Mouse (Mus musculus) layer of hippocampus, adult 9-10 months (tissue): ENCODE measurements around the gene Gp1bb.

Experiments used
- DNase-seq: peaks from one replicate; pipeline ENCODE4 v3.0.0; 2022; ENCODE audit warnings: low spot score

Gp1bb gene

DNA sequence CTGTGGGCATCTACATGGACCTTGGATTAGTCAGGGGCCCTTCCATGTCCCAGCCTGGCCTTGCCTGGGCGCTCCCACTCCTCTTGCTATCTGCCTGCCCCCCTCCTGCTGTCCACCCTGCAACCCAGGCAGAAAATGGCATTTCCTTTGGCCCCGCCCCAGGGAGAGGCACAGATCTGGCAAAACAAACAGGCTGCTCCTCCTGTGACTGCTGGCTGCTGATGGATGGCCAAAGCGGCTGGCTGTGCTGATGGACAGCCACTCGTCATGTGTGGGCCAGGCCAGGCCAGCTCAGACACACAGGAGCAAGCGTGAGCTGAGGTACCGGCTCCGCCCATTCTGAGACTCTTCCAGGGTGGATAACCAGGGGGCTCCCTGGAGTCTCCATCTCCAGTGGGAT is 20.8 kb downstream of the Gp1bb start:
- DNase-seq, result no peak

DNA sequence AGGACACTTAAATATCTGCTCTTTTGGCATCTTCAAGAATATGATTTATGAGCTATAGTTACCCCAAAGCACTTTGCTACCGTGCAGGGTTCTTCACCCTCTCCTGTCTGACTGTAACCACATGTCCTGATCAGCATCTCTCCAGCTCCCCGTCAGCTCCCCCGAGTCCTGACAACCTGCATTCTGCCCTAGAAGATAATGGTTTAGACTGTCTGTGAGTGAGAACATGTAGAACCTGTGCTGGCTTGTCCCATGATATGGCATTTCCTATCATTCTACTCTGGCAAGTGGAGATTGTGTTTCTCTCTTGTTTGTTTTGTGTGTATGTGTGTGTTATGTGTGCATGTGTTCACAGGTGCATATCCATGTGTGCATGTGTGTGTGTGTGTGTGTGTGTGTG is 24.2 kb downstream of the Gp1bb start:
- DNase-seq, result no peak

DNA sequence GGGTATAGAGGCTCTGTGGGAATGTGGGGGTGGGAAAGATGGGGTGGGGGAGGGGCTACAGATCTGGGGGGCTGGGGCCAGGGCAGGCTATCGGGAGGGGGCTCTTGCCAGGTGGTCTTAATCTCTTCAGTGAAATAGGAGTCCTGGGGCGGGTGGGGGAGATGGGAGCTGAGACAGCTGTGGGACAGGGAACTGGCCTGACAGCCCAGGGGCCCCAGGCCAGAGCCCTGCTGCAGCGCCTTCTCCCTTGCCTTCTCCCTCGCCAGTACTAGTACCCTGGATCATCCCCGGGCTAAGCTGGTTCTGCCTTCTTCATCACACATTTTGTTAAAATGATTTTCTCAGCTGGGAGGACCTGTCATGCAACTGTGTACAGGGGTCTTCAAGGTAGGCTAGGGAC is 25.9 kb downstream of the Gp1bb start:
- no peak for DNase-seq

DNA sequence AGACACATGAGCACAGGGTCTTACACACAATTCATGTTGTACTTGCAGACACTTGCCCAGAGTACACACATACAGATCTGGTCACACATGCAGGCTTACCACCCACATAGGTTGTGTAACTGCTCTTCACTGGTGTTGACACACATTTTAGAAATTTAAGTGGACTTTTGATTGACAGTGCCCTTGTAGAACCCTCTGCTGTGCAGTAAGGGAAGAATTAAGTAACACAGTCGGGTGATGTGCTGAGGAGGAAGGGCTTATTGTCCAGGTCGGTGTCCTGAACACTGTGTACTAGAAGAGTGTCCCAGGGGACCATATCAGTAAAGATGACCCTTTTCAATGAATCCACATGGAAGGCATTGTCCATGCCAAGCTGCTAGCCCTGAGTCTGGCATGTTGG is 28.3 kb downstream of the Gp1bb start:
- DNase-seq, result no peak

DNA sequence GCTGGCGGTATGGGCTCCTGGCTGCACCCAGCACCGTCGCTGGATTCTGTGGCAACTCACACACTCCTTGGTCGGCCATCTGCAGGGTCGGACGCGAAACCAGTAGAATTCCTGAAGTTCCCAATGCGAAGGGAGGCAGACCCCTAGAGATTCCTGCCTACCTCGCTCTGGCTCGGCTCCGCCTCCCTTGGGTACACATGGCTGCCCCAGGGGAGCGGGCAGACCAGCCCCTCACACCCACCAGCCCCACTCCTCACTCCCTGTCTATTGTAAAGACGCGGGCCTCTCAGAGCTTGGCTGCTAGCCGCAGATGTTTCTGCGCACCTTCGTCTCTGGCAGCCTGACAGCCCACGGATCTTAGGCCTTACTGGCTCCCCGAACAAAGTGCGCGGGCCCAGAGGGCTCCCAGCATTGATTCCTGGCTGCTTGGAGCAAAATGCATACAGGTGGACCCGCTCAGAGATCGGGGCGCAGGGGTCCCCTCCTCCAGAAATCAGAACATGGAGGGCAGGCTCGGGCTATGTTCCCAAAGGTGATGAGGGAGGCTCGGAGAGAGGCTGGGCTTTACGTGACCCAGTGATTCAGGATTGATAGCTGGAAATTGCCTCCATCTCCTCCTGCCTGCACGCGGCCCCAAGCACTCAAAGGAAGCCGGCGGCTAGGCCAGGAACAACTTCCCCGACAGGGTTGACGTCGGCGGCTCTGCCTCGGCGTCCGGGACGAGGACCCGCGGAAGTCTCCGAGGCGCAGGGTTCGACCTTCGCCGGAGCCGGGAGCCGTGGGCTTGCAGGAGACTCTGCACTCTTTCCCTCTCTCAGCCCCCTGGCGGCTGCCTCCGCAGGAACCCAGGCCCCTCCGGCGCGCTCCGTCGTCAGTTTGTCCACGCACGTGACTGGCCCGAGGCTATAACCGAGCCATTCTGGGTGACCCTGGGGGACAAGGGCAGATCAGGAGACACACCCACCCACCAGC is 30.9 kb downstream of the Gp1bb start:
- no peak for DNase-seq

DNA sequence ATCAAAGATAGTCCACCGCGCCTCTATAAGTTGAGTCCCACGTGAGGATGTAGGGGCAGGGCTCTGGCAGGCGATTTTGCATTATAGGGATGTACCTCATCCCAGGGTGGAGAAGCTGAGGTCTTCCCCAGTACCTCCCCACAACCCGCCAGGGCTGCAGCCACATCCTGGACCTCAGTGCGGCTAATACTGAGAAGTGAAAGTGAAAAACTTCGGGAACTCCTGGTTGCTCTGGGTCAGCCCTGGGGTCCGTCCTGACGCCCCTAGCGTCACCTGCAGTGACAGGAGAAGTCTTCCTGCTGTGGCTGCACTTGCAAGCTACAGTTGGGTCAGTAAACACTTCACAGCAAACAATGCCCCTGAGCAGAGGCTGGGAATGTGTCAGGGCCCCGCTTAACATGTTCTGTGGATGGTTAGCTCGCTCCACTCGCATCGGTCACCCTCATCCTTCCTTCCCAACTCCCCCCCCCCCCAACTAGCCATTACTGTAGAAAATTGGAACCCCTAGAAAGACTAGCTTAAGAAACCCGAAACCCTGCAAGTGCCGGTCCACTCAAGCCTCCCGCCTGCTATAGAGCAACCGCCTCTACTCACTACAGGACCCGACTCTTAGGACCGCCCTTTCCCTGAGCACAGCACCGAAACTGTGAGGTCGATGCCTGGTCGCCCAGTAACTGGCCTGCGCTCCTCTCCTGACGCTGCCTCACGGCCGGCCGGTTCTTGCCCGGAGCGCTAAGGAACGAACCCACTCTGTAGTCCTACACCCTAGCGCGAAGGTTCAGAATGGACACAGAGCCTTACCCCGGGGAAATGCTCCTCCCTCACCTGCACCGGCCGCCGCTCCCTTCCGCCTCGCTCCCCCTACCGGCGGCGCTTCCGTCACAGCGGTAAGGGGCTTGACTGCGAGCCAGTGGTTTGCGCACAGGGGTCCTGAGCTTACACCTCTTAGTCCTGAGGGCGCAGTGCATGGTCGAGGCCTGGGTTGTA is 32.1 kb downstream of the Gp1bb start, which contains the start of gene Tbx1:
TSS of gene Tbx1 (minus strand) at position 868 of the 987 bp plus-strand sequence.
- DNase-seq, result no peak

DNA sequence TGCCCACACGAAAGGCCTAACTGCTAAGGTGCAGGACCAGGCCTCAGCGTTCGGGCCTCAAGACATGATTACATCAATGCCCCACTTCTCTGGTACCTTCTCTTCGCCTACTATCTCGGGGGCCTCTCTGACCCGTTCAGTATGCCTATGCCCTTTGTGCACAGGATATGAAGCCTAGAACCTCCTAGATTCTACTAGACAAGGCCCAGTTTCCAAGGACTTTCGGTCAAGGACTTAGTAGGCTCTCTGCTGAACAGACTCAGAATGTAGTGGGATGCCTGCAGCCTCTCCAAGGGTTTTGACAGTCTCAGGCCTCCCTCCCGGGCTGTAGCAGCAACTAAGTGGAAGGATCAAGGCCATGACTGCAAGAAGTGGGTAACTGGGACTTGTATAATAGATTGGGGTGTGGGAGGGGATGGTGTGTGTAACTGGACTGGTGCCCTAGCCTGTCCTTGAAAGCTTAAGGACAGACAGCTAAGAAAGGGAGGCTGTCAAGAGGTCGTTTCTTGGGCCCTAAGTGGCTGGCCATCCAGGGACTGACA is 33.1 kb downstream of the Gp1bb start:
- no peak for DNase-seq

DNA sequence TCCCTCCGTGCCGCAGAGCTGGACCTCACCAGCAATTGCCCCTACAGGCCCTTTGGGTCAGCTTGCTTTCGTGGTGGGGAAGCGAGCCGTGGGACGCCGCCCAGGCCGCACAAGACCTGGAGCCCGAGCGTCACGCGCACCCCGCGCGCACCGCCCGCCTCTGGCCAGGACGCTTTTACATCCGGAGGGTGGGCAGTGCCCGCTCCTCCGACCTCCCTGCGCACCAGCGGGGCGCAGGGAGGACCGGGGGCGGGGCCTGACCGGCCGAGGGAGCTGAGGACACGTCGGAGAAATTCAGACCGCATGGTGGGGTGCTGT is 33.5 kb downstream of the Gp1bb start:
- DNase-seq, result no peak

DNA sequence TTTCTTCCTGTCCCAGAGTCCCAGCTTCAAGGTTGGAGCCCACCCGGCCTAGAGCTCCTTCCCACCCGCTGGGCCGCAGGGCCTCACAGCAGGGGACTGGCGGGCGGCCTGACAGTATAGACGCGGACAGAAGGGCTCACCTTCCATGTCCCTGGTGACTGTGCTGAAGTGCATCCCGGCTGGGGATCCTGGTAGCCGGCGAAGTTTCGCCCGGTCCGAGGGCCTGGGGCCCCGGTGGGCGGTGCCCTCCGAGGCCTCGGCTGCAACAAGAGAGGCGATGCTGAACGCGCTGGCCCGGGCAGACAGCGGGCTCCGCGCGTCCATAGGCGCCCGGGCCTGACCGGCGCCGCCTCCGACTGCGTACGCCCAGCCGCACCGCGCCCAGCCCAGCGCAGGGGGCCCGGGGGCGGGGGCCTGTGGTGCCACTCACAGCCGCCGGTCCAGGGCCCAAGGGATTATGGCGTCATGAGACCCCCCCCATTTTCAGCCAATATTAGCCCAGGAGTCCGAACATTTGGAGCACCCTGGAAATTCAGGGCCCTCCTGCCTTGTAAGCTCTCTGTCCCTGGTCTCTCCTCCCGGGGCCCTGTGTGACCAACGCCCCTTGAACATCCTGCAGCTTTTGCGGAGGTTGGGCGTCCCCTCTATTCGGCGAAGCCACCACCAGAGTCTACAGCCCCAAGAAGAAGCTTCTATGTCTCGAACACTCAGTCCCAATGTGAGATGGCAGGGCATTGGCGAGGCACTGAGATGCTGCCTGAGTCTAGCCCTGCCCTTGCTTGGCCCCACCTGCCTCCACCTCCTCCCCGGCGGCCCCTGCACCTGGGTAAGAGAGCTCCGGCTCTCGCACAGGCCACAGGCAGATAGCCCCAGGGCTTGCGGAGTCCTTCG is 34.1 kb downstream of the Gp1bb start:
- DNase-seq, result no peak

DNA sequence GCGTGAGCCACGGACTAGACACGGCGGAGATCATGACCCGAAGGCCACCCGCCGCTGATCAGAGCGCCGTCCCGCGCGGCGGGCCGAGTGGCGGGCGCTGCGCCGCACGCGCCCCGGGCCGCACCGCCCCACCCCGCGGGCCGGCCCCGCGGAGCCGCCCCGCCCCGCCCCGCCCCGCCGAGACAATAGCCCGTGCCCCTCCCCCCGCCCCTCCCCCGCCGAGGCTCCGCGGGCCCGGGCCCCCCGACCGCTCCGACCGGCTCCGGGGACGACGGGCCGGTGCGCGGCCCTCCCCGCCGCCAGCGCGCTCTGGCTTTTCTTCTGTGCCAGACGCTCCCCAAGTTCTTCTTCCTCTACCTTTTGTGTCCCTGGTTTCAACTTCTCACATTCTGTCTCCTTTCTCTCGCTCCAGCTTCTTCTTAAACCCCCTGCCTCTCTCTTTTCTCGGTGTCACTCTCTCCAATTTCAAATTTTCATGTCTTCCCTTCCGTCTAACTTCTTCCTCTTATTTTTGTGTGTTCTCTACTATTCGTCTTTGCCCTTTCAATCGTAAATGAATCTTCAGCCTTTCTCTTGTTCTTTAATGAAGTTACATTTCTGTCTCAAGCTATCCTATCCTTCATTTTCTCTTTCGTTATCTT is 35.2 kb downstream of the Gp1bb start:
- DNase-seq, result no peak

DNA sequence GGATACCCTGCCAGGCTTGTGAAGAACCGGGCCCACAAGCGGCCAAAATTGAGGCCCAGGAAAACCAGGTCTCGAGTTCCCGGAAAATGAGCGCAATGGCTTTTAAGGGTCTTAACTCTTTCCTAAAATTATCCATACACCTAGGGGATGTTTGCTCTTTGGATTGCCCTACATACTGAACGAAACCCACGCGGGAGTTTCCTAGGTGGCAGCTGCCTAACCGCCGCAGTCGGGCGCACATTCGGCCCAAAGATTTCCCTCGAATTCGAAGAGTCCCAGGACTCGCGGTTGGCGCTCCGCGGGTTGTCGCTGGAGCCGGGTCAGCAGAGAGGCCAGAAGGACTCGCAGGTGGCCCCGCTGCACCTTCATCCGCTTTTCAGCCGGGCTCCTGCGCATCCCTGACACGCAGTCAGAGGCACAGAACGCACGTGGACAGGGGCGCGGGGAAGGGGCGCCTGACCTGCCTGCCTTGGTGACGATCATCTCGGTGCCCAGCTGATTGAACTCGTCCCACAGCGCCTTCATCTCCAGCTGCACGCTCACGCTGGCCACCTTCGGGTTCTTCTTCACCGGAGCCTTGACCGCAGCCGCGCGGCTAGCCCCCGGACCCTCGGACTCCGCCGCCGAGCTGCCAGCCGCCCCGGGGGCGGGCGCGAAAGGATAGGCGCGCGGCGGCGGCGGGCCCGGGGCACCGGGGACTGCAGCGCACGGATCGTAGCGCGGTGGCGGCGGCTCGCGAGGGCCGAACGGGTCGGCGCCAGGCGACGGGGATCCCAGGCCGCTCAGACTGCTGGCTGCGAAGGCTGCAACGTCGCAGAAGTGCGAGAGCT is 35.9 kb downstream of the Gp1bb start:
- DNase-seq, result no peak

DNA sequence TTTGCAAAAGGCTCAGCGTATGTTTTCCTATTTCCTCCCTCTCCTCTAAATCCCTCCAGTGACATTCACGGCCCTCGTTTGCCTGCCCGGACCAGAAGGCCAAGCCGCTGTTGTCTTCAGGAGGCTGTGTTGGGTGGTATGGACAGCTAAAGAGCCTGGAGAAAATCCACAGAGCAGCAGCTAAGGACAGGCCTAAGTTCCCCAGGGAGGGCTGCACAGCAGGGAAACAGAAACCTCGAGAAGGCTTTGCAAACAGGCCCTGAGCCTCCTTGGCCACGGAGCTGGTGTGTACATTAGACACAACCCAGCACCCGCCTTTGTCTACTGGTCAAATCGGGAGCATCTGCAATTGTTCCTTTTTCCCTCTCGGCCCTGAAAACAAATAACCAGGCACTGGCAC is 36.5 kb downstream of the Gp1bb start:
- DNase-seq, result no peak

DNA sequence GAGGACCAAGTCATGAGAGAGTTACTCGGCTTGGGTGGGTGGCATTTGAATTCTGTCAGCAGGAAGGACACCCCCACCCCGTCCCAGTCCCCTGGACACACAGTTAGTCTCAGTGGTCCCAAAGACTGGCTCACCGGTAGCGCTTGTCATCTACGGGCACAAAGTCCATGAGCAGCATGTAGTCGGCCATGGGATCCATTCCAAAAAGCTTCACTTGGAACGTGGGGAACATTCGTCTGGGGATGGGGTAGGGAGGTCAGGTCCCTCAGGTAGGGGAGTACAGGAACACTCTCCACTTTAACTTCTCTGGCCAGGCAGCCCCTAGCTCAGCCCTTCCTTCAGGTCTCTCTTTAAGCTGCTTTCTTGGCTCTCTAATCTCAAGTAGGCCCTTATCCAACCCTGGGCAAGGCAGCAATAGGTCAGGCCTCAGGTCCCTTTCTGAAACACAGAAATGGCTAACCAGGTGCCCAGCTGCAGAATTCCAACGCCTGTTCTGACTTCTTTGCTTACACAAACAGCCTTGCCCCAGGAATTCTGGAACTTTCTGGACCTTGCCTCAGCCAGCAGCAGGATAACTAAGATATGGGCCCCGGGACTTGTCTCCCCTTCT is 37.2 kb downstream of the Gp1bb start:
- DNase-seq, result no peak

DNA sequence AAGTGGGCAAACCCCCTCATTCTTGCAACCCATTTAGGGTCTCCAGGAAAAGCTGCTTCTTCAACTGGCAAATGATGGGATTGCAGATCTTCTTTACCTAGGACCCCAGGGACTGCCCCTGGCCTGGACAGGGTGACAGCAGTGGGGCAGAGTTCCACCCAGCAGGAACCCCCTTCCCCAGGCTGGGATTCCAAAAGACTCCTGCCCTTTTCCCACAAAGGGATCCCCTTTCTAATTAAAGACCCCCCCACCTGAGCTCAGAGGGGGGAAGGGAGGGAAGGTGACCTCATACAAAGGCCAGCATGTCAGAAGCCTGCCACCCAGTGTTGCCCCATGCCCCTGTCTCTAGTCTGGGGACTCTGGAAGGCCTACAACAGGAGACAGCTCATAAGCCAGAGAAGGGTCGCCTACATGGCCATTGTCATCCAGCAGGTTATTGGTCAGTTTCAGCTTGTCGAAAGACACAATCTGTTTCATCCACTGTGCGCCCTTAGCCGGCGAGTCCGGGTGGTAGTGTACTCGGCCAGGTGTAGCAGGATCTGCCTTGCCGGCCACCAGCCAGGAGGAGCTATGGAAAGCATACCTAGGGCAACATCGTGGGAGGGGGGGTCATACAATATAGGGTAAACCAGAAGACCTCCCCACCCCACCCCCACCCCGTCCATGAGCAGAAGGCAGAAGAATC is 38.4 kb downstream of the Gp1bb start:
- DNase-seq, result no peak

DNA sequence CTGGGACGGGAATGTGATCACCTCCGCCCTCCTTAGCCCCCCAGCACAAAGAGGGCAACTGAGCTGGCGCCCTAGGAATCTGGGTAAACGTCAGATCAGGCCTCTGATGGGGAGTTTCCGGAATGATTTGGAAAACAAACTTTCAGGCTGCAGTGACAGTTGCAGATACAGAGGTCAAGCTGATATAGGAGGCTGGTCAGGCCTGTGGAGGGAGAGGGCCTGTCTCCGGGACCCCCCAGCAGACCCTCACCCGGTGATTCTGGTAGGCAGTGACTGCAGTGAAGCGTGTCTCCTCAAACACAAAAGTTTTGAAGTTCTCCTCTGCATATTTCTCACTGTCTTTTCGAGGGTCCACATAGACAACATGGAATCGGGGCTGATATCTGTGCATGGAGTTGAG is 39.0 kb downstream of the Gp1bb start:
- no peak for DNase-seq

DNA sequence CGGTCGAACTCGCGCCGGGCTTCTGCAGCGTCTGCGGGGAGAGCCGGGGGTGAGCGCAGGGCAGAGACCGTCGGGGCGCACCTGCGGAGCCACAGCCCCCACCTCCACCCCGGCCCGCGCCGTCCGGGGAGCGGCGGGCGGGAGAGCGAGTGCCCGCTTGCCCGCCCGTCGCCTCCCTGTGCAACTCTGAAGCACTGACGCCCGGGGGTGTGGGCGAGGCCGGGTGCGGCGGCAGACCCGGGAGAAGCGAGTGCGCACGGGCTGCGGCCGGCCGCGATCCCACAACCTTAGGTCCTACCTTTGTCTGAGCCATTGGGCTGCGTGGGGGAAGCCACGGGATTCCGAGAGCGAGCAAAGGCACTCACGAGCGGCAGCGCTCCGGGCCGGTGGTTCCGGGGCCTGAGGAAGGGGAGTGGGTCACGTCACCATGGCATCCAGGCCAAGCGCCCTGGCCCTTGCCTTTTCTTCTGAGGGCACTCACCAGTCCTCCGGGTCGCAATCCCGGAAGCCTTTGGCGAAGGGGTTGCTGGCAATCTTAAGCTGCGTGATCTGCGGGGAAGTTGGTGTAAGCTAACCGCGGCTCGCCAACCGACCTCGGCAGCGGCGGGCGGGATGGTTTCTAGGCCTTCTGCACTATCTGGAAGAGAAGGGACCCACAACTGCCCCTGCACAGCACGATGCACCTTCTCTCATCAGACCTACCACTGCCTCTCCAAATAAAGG is 39.6 kb downstream of the Gp1bb start:
- DNase-seq, result no peak

DNA sequence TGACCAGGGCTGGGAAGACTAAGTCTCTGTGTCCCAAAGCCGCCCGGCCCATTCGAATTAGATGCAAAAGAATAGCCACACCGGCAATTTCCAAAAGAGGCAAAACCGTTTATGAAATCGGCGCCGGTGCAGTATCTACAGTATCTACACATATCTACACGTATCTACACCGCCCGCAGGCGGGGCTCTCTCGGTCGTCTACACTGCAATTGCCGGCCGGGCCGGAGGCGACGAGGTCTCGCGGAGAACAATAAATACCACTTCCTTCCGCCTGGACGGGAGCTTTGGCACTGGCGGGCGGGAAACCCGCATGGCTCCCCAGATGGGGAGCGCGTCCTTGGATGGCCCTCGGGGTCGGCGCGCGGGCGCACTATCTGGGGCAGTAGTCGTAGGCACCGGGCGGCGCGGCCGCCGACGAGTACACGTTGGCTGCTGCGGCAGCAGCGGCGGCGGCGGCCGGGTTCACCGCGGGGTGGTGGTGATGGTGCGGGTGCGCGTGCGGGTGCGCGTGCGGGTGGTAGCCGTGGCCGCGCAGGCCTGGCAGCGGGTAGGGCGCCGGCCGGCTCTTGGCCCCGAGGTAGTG is 40.5 kb downstream of the Gp1bb start:
- no peak for DNase-seq

DNA sequence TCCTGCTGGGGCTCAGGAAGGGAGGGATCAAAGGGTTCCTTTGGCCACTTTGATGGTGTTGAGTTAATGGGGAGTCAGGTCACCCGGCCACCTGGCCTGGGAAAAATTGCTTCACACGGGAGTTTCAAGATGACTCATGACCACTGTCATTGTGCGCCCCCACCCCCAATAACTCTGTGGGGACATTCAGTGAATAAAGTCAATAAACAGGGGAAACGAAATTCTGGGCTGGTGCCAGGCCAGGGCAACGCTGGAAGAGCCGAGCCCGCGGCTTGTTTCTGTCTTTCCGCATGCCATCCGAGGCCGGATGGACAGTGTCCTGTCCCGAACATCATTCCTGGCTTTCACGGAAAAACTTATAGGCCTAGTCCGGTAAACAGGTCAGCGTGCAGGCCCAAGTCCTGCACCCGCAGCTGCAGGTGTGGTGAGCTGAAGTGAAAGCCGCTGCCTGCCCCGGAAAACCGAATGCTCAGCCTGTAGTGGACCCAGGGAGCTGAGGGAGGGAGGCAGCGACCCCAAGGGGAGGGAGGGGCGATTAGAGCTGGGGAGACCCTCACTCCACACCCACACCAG is 41.1 kb downstream of the Gp1bb start:
- no peak for DNase-seq
